Mouse (Mus musculus) midbrain, postnatal 0 days (tissue): ENCODE measurements around the gene Ankrd13a. TPM values are rescaled to one million over a fixed set of nuclear protein-coding genes. Genes with fewer than 3 reads are reported as not detected.
"Not testable (repeated sequence)": the region's sequence is repeated elsewhere in the genome, so short reads cannot be mapped to it uniquely, and the experiment has no call there.

Experiments used
- ATAC-seq: fragments of 200-750 bp; cut with Nextera tagmentation; 2 replicates; pipeline ENCODE4 v1.8.0; 2017; ENCODE audit warnings: moderate number of reproducible peaks, mild to moderate bottlenecking, moderate TSS enrichment, moderate library complexity; ENCODE audit not compliant: low FRiP score
- DNase-seq: peaks from one replicate; pipeline ENCODE4 v3.0.0-alpha.2; 2015; ENCODE audit warnings: low spot score
- H3K27ac ChIP-seq: fragments of 300-500 bp; sonication (generic); 2 replicates; pipeline ENCODE4 v1.5.1; 2014; ENCODE audit warnings: low read depth, mild to moderate bottlenecking, low read length, mixed read lengths
- H3K27me3 ChIP-seq: fragments of 300-500 bp; sonication (generic); 2 replicates; pipeline ENCODE4 v1.6.1; 2014; ENCODE audit warnings: low read length, control low read depth, mixed read lengths; ENCODE audit not compliant: insufficient read depth
- H3K36me3 ChIP-seq: fragments of 300-500 bp; sonication (generic); 2 replicates; pipeline ENCODE4 v1.6.1; 2014; ENCODE audit warnings: low read length, control low read depth, mixed read lengths; ENCODE audit not compliant: insufficient read depth
- H3K4me1 ChIP-seq: fragments of 300-500 bp; sonication (generic); 2 replicates; pipeline ENCODE4 v1.6.1; 2014; ENCODE audit warnings: mild to moderate bottlenecking, control low read depth, antibody characterized with exemption, low read length, mixed read lengths; ENCODE audit not compliant: insufficient read depth
- H3K4me2 ChIP-seq: fragments of 300-500 bp; sonication (generic); 2 replicates; pipeline ENCODE4 v1.6.1; 2014; ENCODE audit warnings: low read depth, mild to moderate bottlenecking, low read length, mixed read lengths; ENCODE audit not compliant: poor library complexity, severe bottlenecking
- H3K4me3 ChIP-seq: fragments of 300-500 bp; sonication (generic); 2 replicates; pipeline ENCODE4 v1.5.1; 2014; ENCODE audit warnings: low read depth, mild to moderate bottlenecking, low read length, moderate library complexity
- H3K9ac ChIP-seq: fragments of 300-500 bp; sonication (generic); replicated peaks from 2 replicates; pipeline ENCODE4 v1.6.1; 2014; ENCODE audit warnings: mild to moderate bottlenecking, low read length, moderate library complexity, mixed read lengths; ENCODE audit not compliant: poor library complexity, severe bottlenecking
- H3K9me3 ChIP-seq: fragments of 300-500 bp; sonication (generic); 2 replicates; pipeline ENCODE4 v1.6.1; 2016; ENCODE audit warnings: low read length, control low read depth
- CTCF ChIP-seq: IDR thresholded peaks from 2 replicates; pipeline ENCODE4 v1.5.1; 2016; ENCODE audit warnings: antibody characterized with exemption, mild to moderate bottlenecking
- WGBS: fragments of 180-500 bp; shearing (Covaris S2); extraction: QIAGEN DNeasy Blood & Tissue Kit; methylation state at CpG from one replicate; pipeline ENCODE4 v1.1.7; 2014; 5-methylcytosine and 5-hydroxymethylcytosine counted together
- polyA plus RNA-seq: library from polyadenylated mRNA; unstranded; fragments of >200 nt; fragmentation: Nextera tagmentation; extraction: Ambion mirVana; gene quantifications from 2 replicates; pipeline ENCODE4 v1.2.1, GENCODE M21; 2015
- total RNA-seq: library from RNA; depleted of rRNA; stranded (reverse); fragments of >200 nt; gene quantifications from 2 replicates; pipeline ENCODE4 v1.2.3, GENCODE M21; 2014

The Ankrd13a gene
- total and polyA plus RNA-seq, 2 experiments from 2014 or later, result 24.9 to 47.3 TPM

- peak within 1 kb of the TSS; percentile 45 for H3K4me2 ChIP-seq
- no peak for TF ChIP-seq CTCF
- peak within 1 kb of the TSS; percentile 49 for H3K4me3 ChIP-seq
- no peaks in the 10 kb centered on the region for H3K4me1 ChIP-seq
- H3K9ac ChIP-seq, result peak within 1 kb of the TSS; percentile 71
- peak; percentile 90 for DNase-seq
- H3K27ac ChIP-seq, result peak within 1 kb of the TSS; percentile 76
- no peaks in the 10 kb centered on the region for H3K27me3 ChIP-seq
- no peaks in the 10 kb centered on the region for H3K9me3 ChIP-seq
- no peaks in the 10 kb centered on the region for H3K36me3 ChIP-seq
- WGBS, result 6% methylated on average over 52 of the region's 53 CpGs
- peak; percentile 86 for ATAC-seq
Measured at GRCm38 (mm10) chr5:114822796-114823688, 48.6 kb downstream of the Ankrd13a start, which contains the start of gene 1500011B03Rik. 1500011B03Rik (minus strand) TSS chr5:114823468.

DNA sequence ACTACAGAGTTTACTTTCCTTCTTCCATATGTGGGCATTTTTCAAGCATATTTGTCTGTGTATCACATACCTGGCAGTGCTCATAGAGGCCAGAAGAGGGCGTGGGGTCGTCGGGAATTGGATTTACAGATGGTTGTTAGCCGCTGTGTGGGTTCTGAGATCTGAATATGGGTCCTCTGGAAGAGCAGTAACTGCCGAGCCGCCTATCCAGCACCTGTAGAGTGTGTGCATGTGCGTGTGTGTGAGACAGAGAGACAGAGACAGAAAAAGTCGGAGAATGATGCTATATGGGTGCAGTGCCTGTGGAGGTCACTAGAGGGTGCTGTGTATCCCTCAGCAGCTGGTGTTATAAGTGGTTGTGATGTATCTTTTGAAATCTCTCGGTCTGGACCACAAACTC is 49.7 kb downstream of the Ankrd13a start:
- Histone ChIP-seq H3K36me3 (no peaks in the 10 kb centered on the region), H3K9me3 (no peaks in the 10 kb centered on the region), H3K27ac (peak overlapping the region; percentile 3; the same call in 1 of the 2 replicates), H3K4me3 (no peak overlapping the region), H3K4me1 (no peaks in the 10 kb centered on the region), H3K4me2 (no peak overlapping the region), H3K9ac (no peak overlapping the region), H3K27me3 (no peaks in the 10 kb centered on the region)
- ATAC-seq, result no peak
- DNase-seq, result peak; percentile 57
- peak; percentile 82 for TF ChIP-seq CTCF
- 21% methylated on average over 9 of the region's 9 CpGs for WGBS

DNA sequence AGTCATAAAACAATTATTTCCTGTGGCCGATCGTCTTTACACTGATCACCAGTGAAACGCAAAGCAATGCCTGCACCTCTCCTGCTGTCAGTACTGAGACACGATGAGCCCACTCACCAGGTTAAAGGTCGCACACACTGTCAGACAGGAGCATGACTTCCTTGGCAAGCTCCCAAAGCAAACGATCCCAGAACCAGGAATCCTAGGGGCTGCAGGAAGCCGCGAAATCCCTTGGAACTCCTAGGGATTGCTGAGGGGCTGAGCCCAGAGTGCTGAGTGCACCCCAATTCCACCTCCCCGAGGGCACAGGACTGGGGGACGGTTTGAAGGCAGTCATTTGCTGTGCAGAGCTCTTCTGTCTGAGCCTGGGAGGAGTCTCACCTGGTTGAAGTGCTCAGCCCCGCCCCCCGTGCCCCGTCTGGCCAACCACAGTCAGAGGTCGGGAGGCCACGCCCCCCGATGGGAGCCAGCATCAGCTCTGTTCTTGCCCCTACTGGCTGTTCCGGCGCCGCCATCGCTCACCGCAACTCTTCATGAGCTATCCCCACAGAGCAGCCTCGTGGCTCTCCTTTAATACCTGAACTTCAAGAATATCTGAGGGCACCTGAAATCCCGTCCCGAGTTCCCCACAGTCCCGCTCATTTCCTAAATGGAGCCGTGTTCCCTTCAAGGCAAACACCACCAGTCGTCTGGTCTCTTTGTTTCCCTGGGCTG is 51.7 kb downstream of the Ankrd13a start:
- ATAC-seq (peak; percentile 82), DNase-seq (peak; percentile 89)
- peak overlapping the region; percentile 59 for H3K4me2 ChIP-seq
- peak overlapping the region; percentile 28 for H3K4me3 ChIP-seq
- WGBS, result 9% methylated on average over 27 of the region's 27 CpGs
- peak; percentile 48 for TF ChIP-seq CTCF
- H3K4me1 ChIP-seq, result no peaks in the 10 kb centered on the region
- no peaks in the 10 kb centered on the region for H3K9me3 ChIP-seq
- H3K27ac ChIP-seq, result peak overlapping the region; percentile 58
- peak overlapping the region; percentile 50; the same call in 1 of the 2 replicates for H3K9ac ChIP-seq
- H3K27me3 ChIP-seq, result no peaks in the 10 kb centered on the region
- H3K36me3 ChIP-seq, result no peaks in the 10 kb centered on the region

- no peaks in the 10 kb centered on the region for H3K9me3 ChIP-seq
- no peak overlapping the region for H3K4me2 ChIP-seq
- H3K36me3 ChIP-seq, result no peaks in the 10 kb centered on the region
- H3K4me3 ChIP-seq, result no peak overlapping the region
- DNase-seq, result no peak
- no peaks in the 10 kb centered on the region for H3K4me1 ChIP-seq
- H3K27me3 ChIP-seq, result no peaks in the 10 kb centered on the region
- no peak overlapping the region for H3K9ac ChIP-seq
- TF ChIP-seq CTCF, result no peak
- 93% methylated on average over 12 of the region's 12 CpGs for WGBS
- no peak for ATAC-seq
- no peak overlapping the region for H3K27ac ChIP-seq
Measured at GRCm38 (mm10) chr5:114827427-114827826, 53.0 kb downstream of the Ankrd13a start.

DNA sequence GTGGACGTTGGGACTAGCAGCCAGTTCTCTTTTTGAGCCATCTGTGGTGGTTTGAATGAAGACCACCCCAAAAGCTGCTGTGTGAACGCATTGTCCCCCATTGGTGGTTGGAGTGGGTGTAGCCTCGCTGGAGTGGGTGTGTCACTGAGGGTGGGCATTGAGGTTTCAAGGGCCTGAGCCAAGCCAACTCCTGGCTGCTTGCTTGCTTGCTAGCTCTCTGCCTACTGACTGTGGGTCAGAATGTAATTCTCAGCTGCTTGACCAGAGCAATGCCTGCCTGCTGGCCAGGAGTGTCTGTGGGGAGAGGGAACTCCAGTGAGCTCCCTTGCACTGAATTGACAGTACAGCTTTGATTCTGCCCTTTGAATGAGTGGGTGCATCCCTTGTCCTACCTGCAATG is 55.3 kb downstream of the Ankrd13a start:
- ATAC-seq (no peak), DNase-seq (no peak)
- Histone ChIP-seq H3K36me3 (no peaks in the 10 kb centered on the region), H3K4me1 (no peaks in the 10 kb centered on the region), H3K4me2 (no peak overlapping the region), H3K9me3 (no peaks in the 10 kb centered on the region), H3K27ac (no peak overlapping the region), H3K27me3 (no peaks in the 10 kb centered on the region), H3K4me3 (no peak overlapping the region), H3K9ac (no peak overlapping the region)
- WGBS, result 64% methylated on average over 3 of the region's 3 CpGs
- TF ChIP-seq CTCF, result no peak

GRCm38 (mm10) chr5:114836886-114837285 is 62.4 kb downstream of the Ankrd13a start:
- WGBS, result 72% methylated on average over 12 of the region's 12 CpGs
- Histone ChIP-seq H3K9ac (no peak overlapping the region), H3K36me3 (no peaks in the 10 kb centered on the region), H3K4me1 (no peaks in the 10 kb centered on the region), H3K4me2 (no peak overlapping the region), H3K27me3 (no peaks in the 10 kb centered on the region), H3K27ac (no peak overlapping the region), H3K9me3 (no peaks in the 10 kb centered on the region), H3K4me3 (no peak overlapping the region)
- no peak for TF ChIP-seq CTCF
- DNase-seq (no peak), ATAC-seq (no peak)

DNA sequence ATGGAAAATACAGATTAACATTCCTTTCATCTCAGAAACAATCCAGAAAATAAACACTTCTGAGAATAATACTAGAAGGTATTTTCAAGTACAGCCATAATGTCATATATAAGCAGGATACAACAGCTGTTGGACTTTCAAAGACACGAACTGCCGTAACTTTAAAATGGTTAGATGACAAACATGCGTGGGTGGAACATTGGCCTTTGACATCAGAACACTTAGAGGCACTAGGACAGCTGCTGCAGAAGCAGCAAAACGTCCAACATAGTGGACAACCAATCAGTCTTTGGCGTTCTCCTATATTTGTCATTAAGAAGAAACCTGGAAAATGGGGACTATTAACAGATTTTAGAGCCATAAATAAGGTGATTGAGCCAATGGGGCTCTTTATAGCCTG is 66.0 kb downstream of the Ankrd13a start:
- not testable (repeated sequence) for H3K9ac ChIP-seq, H3K4me1 ChIP-seq, H3K27me3 ChIP-seq, ATAC-seq, DNase-seq, H3K9me3 ChIP-seq, H3K4me2 ChIP-seq, H3K4me3 ChIP-seq, H3K27ac ChIP-seq, H3K36me3 ChIP-seq
- 81% methylated on average over 5 of the region's 5 CpGs for WGBS

DNA sequence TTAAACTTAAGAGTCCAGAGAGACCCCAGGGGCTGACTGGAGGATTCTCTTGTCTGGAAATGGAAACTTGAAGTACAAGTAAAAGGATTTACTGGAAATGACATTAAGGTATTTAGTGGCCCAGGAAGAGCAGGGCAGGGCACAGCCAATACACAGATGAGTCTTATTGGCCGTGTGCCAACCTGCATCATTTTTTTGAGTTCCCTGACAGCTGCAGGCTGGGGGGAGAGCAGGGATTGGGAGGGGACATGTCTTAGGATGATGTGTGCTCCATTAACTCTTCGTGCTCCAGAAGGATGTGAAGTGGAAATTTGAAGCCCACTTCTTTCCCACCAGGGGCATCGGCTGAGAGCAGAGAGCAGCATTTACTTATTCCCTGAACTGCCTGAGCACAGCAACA is 67.7 kb downstream of the Ankrd13a start:
- H3K4me3 ChIP-seq, H3K36me3 ChIP-seq, ATAC-seq, H3K9me3 ChIP-seq, H3K4me2 ChIP-seq, H3K9ac ChIP-seq, H3K27ac ChIP-seq, H3K27me3 ChIP-seq, H3K4me1 ChIP-seq: not testable (repeated sequence)
- 45% methylated on average over 3 of the region's 3 CpGs for WGBS
- peak; percentile 38 for DNase-seq
